Mouse (Mus musculus) retina, postnatal 7 days (tissue): ENCODE results near the gene Nrcam.

Source experiments
- DNase-seq: peaks from one replicate; pipeline ENCODE4 v3.0.0-alpha.2; 2012; ENCODE audit warnings: low read depth, low spot score

Nrcam gene

GRCm38 (mm10) chr12:44617001-44617421, 288.3 kb downstream of the Nrcam start:
- DNase-seq: no peak

GRCm38 (mm10) chr12:44617488-44617887, 288.8 kb downstream of the Nrcam start:
- no peak for DNase-seq

DNA sequence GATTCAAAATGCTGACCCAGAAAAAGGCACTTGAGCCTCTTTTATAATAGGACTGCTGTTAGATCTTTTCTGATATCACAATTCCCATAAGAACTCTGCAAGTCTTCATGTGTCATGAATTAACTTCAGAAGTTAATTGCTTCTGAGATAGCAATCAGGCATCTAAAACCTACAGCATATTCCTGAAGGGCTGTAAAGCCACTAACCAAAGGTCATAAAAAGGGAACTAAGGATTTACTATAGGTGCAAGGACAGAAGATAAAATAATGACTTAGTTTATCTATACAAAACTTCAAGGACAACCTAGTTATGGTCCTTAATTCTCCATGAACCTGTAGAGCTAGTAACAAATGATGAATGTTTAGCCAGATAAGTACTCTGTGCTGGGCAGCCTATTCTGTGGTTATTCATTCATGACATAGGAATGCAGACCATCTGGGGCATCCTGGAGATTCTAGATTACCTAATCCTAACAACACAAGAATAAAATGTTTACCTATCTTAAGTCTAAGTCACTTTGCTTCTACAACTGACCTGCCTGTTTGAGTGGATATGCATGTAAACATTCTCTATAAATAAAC, 310.7 kb downstream of the Nrcam start:
- no peak for DNase-seq

DNA sequence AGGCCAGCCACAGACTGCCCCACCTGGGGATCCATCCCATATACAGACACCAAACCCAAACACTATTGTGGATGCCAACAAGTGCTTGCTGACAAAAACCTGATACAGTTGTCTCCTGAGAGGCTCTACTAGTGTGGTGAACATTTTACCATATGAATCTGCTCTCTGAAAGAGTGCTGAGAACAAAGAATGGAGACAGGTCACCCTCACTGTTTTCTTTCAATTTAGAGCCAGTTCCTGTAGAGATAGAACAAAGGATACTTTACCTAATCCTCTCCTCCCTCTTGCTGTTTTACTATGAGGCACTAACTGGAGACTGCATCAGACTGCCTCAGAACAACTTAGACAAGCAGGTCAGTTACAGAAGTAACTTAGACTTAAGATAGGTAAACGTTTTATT, 311.9 kb downstream of the Nrcam start:
- no peak for DNase-seq
